Mouse (Mus musculus): ENCODE data around the gene Hint1. TPM values are rescaled to one million over a fixed set of nuclear protein-coding genes. Genes with fewer than 3 reads are reported as not detected.

Gene Hint1
- total RNA-seq, 2 experiments from 2014 or later = 276 TPM

GRCm38 (mm10) chr11:54859322-54860165 is 6.6 kb upstream of the Hint1 start:
- intact Hi-C loops (cut with DNase I) = loop anchor here (1.0 to 10.0 kb wide), 2 partner anchors 72 to 295 kb away; partner anchors contain the start of gene Cdc42se2
- no peak for DNase-seq (ENCODE audit: low spot score in 2 of 2)

GRCm38 (mm10) chr11:54860256-54861038 is 5.7 kb upstream of the Hint1 start, which contains the start of gene Lyrm7:
Gene Lyrm7, minus strand, starts transcription at chr11:54860916.
- intact Hi-C loops (cut with DNase I) = loop anchor here (1.0 to 10.0 kb wide), 2 partner anchors 73 to 296 kb away; partner anchors contain the start of gene Cdc42se2
- DNase-seq (ENCODE audit: low spot score in 2 of 2) = peak; percentile 98

GRCm38 (mm10) chr11:54861471-54862420 is 4.4 kb upstream of the Hint1 start:
- intact Hi-C loops (cut with DNase I) = loop anchor here (2.0 to 10.0 kb wide), 2 partner anchors 159 to 297 kb away; no protein-coding TSS in a partner anchor
- no peak for DNase-seq (ENCODE audit: low spot score in 2 of 2)

GRCm38 (mm10) chr11:54862621-54863520 is 3.3 kb upstream of the Hint1 start:
- peak; percentile 72 to 76 for DNase-seq (ENCODE audit: low spot score in 2 of 2)
- intact Hi-C loops (cut with DNase I) = loop anchor here (2.0 to 10.0 kb wide), 2 partner anchors 160 to 298 kb away; no protein-coding TSS in a partner anchor

GRCm38 (mm10) chr11:54865330-54866085 is 675 bp upstream of the Hint1 start:
- no peak for DNase-seq (ENCODE audit: low spot score in 2 of 2)
- intact Hi-C loops (cut with DNase I) = loop anchor here (10.0 kb wide), 1 partner anchor 301 kb away; no protein-coding TSS in a partner anchor

- intact Hi-C loops (cut with DNase I) = loop anchor here (10.0 kb wide), 1 partner anchor 302 kb away; no protein-coding TSS in a partner anchor
- no peak for DNase-seq (ENCODE audit: low spot score in 2 of 2)
These were observed 834 bp downstream of the Hint1 start for GRCm38 (mm10) chr11:54867049-54867385.

GRCm38 (mm10) chr11:54867903-54868434 is 1.8 kb downstream of the Hint1 start:
- intact Hi-C loops (cut with DNase I) = loop anchor here (10.0 kb wide), 1 partner anchor 303 kb away; no protein-coding TSS in a partner anchor
- DNase-seq (ENCODE audit: low spot score in 2 of 2) = no peak

GRCm38 (mm10) chr11:54868445-54868844 is 2.3 kb downstream of the Hint1 start:
- intact Hi-C loops (cut with DNase I) = loop anchor here (10.0 kb wide), 1 partner anchor 304 kb away; no protein-coding TSS in a partner anchor
- no peak for DNase-seq (ENCODE audit: low spot score in 2 of 2)

- intact Hi-C loops (cut with DNase I) = loop anchor here (10.0 kb wide), 1 partner anchor 305 kb away; no protein-coding TSS in a partner anchor
These were observed 3.1 kb downstream of the Hint1 start for GRCm38 (mm10) chr11:54869318-54869717.

GRCm38 (mm10) chr11:54871831-54872537 is 5.8 kb downstream of the Hint1 start:
- no peak for DNase-seq (ENCODE audit: low spot score in 2 of 2)
- intact Hi-C loops (cut with DNase I) = no loop called here

More at GRCm38 (mm10) chr11:54869318-54869717, 3.1 kb downstream of the Hint1 start:
- no peak for DNase-seq (ENCODE audit: low spot score in 2 of 2)

GRCm38 (mm10) chr11:54876031-54876430 is 9.8 kb downstream of the Hint1 start:
- no peak for DNase-seq (ENCODE audit: low spot score in 2 of 2)
- intact Hi-C loops (cut with DNase I) = no loop called here

- DNase-seq (ENCODE audit: low spot score in 2 of 2) = no peak
- intact Hi-C loops (cut with DNase I) = loop anchor here (1.0 to 2.0 kb wide), 2 partner anchors 48 to 105 kb away; no protein-coding TSS in a partner anchor
These were observed 12.7 kb downstream of the Hint1 start for GRCm38 (mm10) chr11:54878893-54879292.

- intact Hi-C loops (cut with DNase I) = loop anchor here (1.0 to 2.0 kb wide), 2 partner anchors 47 to 105 kb away; no protein-coding TSS in a partner anchor
- peak; percentile 71 to 81 for DNase-seq (ENCODE audit: low spot score in 2 of 2)
These were observed 13.3 kb downstream of the Hint1 start for GRCm38 (mm10) chr11:54879434-54879833.

- DNase-seq (ENCODE audit: low spot score in 2 of 2) = no peak
- intact Hi-C loops (cut with DNase I) = loop anchor here (1.0 to 2.0 kb wide), 2 partner anchors 47 to 104 kb away; no protein-coding TSS in a partner anchor
These were observed 13.7 kb downstream of the Hint1 start for GRCm38 (mm10) chr11:54879922-54880321.

GRCm38 (mm10) chr11:54881051-54881474 is 14.9 kb downstream of the Hint1 start:
- no peak for DNase-seq (ENCODE audit: low spot score in 2 of 2)
- intact Hi-C loops (cut with DNase I) = no loop called here

GRCm38 (mm10) chr11:54882671-54883070 is 16.5 kb downstream of the Hint1 start:
- no peak for DNase-seq (ENCODE audit: low spot score in 2 of 2)
- intact Hi-C loops (cut with DNase I) = no loop called here

Measured in left cerebral cortex, postnatal 14 days (tissue).